Mouse (Mus musculus) thymus, adult 2 months (tissue): ENCODE results near the gene Fam168a.

ENCODE experiments used
- CTCF ChIP-seq: fragments of 200-500 bp; IDR thresholded peaks from 2 replicates; pipeline ENCODE4 v1.5.1; 2012; ENCODE audit warnings: mild to moderate bottlenecking, control low read depth, low read length, moderate library complexity, borderline replicate concordance; ENCODE audit not compliant: control insufficient read depth, poor library complexity, insufficient read depth; ENCODE audit errors: extremely low read depth
- POLR2A ChIP-seq: fragments of 200-500 bp; IDR thresholded peaks from 2 replicates; pipeline ENCODE4 v1.6.1; 2012; ENCODE audit warnings: mild to moderate bottlenecking, low read length, control low read depth, moderate library complexity; ENCODE audit not compliant: control insufficient read depth, poor library complexity, insufficient read depth; ENCODE audit errors: extremely low read depth

DNA sequence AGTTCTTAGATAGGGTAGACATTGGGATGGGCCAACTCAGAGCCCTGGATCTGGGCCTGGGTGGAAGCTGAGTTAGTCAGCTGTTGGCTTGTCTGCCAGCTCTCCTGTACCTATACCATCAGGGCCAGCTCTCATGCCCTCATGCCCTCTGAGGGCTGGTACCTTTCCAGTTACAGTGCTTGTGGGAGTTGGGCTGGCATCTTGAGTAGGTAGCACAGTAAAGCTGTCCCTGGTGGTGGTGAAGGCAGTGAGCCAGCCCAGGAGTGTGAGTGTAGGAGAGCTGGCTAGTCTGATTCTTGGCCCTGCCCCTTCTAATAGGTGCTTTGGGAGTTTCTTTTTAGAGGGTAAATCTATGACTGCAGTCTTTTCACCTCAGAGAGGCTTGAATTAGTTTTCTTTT is 56.3 kb downstream of the Fam168a start:
- no peak for TF ChIP-seq CTCF
- no peak for TF ChIP-seq POLR2A
